Mouse (Mus musculus): ENCODE measurements around the gene Hexim2.

The Hexim2 gene

DNA sequence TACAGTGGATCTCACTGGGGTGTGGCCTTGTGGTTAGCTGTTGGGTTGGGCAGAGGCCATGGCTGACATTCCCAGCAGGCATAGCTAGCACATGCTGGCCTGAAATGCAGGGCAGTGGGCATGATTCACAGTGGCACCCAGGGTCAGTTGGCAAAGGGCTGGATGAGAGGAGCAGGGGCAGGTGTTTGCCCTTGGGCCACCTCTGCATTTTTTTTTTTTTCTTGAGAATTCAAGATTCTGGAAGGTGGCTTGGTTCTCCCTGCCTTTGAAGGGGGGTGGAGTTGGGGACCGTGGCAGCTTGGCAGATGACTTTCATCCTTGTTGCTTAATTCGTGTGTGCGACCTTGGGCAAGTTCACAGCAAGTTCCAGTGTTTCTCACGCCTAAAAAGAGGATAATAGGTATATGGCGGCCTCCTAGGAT is 42.2 kb downstream of the Hexim2 start:
- DNase-seq = peak; percentile 75 to 80

DNA sequence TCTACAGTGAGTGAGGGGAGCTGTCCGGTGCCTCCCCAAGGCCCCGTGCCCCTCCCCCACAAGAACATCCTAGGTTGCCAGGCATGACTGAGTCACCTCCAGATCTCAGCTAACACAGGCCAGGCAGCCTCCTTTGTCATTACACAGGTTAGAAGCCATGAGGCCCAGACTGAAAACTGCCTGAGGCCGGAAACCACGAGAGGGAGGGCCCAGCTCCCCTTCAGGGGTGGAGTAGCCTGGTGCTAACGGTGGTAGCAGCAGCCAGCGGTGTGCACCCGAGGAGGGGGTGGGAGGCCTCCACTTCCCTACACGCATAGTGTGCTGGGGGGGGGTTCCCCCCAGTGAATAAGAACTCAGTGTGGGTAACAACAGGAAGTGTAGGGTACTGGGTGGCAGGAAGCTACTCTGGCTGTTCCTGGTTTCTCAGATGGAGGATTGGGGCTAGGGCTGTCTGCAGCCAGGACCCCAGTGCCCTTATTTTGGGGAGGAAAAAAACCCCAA is 42.7 kb downstream of the Hexim2 start:
- peak in 1 of 2 experiments; percentile 66 for DNase-seq

DNA sequence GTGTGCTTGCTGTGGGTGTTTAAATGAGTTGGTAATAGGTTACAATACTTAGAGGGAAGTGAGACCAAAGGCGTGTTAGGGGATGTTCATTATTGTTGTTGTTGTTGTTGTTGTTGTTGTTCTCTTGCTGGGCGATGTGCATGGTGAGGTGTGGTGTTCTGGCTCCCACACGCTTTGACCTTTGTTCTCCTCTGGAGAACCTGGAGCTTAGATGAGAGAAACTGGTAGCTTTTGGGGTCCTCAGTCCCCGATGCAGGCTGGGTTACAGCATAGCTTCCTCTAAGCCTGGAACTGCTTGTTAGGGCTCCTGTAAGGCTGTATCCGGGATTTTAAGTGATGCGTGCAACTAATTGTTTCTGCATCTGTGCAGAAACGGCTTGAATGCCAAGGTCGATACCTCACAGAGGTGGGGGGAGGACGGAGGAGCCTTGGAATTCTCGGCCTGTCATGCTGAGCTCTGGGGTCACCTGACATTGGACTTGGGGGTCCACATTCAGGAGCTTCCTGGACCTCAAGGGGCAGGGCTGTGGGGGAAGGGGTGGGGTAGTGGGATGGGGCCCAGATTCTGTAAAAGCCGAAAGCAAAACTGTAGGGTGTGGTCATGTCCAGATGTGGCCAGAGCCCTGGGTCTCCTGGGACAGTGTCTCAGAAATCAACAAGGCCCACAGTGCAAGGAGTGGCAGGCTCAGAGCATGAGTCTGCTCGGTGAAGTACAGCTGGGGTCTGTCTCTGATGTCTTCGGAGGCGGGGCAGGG is 43.6 kb downstream of the Hexim2 start:
- no peak for DNase-seq

DNA sequence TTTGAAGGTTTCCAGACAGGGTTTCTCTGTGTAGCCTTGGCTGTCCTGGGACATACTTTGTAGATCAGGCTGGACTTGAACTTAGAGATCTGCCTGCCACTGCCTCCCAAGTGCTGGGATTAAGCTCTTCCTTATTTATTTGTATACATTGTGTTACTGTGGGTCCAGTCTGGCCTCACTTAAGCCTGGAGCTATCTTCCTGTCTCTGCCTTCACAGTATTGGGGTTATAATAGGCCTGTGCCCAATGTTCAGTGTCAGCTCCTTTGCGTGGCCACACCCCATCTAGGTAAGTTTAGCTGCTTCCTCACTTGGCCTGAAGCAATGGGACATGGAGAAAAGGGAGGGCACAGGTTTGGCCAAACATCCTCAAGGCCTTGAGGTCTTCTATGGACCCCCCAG is 44.3 kb downstream of the Hexim2 start:
- DNase-seq = no peak

DNA sequence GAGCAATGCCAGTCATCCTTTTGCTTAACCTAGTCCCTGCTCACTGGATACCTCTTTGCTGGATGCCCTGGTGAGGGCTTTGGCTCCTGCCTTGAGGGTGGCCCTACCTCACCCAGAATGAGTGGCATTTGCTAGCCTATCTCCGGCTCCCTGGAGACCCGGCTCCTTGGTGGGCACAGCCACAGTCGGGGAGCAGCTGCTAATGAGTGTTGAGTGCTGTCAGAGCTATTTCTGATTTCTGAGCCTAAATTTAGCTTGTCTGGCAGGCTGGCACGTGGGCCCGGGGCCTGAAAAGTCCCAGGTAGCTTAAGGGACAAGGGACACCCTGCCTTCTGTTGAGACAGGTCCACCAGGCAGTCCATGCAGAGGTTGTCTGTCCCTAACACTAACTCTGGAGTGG is 45.0 kb downstream of the Hexim2 start:
- DNase-seq = peak in 1 of 2 experiments; percentile 6

DNA sequence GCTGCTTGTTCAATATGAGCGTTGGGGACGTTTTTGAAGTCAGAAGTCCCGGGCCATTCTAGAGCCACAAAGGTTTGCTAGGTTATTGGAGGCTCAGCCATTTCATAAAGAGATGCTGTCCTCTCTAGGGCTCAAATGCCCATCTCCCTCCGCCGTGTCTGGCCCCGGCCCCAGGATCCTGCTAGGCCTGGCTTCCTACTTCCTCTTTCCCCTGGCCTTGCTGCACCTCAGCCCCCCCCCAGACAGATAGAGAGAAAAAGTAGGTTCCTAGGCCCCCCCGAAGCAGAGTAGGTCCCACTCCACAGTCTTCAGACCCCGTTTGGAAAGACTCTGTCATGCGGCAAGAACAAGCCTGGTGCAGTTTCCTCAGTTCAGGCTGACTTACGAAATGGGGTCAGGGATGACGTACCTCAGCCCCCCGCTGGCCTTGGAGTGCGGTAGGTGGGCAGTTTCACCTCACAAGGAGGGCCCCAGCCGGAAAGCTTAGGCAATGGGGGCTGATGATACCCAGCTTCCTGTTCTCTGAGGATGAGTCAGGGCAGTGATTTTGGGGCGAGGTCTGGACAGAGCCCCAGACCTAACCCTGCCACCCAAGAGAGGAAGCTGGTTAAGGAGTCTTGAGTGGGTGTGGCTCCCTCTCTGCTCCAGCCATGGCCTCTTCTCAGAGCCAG is 45.7 kb downstream of the Hexim2 start:
- DNase-seq = no peak

DNA sequence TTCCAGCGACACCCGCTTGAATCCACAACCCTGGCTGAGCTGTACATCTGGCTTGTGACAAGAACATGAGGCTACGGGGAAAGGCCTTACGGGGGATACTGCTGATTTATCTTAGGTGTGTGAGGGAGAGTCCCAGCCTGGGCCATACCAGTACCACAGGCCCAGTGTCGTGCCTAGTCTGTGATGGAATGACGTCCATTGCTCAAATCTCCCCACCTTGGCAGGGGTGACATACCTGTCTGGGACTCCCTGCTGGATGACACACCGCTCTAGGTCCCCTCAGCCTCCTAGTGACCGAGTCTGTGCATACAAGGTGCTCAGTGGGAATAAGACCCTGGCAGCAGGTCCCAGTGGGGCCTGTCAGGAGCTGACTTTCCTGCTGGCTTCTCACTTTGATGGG is 46.5 kb downstream of the Hexim2 start:
- DNase-seq = no peak

DNA sequence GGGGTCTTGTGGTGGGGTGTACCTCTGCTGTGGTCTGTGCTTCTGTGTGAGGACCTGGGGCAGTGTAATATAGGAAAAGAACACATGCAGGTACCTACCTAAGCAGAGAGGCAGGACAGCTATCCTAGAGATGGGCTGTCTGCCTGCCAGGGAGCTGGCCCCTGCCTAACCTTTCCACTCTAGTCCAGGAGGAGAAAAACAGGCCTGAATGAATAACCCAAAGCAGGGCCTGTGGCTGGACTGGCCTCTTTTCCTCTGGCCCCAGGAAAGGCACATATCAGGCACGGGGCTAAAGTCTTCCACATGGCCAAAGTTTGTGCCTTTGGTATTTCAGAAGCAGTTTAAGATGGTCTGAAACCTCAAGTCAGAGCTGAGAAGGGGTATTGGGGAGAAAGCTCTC is 48.2 kb downstream of the Hexim2 start:
- DNase-seq = peak; percentile 75 to 86

DNA sequence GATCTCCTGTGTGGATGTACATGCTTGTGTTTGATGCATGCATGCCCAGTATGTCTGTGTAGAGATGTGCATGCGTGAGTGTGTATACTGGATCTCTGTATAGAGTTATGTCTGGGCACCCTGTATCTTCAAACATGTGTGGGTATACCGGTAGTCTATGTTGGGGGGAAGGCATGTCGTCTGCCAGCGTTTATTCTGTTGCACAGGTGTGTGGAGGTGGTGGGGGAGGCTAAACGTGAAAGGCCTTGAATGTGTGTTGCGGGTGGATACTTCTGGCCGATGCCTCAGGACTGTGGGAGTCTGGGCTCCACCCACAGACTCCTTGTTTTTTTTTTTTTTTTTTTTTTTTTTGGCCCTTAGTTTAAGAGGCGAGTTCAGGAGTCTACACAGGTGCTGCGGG is 49.1 kb downstream of the Hexim2 start:
- DNase-seq = peak in 1 of 2 experiments; percentile 22

DNA sequence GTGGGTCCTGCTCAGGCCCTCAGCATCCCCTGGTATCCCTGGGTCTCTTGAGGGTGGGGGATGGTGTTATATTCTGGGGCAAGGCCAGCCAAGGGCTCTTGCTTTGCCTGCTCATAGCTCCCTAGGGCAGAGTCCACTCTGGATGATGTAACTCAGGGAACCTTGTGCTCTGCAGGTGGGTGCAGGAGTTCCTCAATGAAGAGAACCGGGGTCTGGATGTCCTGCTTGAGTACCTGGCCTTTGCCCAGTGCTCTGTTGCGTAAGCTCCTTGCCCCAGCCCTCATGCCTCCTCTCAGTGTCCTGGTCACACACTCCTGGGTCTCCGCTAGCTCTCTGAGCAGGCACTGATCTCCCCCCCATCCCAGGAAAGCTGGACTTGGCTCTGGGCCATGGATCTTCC is 49.7 kb downstream of the Hexim2 start:
- peak; percentile 87 to 95 for DNase-seq

DNA sequence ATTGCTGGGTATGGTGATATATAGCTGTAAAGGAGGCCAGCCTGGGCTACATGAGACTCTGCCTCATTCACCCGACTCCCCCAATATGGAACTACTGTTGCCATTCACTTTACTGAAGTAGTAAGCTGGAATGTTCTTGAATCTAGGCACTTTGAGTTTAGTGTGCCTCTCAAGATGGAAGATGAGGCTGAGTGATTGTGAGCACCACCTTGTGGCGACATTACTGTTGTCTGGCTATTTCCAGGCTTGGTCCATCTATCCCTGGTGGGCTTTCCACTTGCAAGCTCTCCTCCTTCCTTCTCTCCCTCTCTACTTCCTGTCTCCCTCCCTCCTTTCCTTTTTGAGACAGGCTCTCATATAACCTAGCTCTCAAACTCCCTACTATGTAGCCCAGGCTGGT is 52.7 kb downstream of the Hexim2 start:
- DNase-seq = peak; percentile 54 to 84
